Mouse (Mus musculus) 416B (cell line): ENCODE measurements around the gene Stoml1.

Source experiments
- DNase-seq: peaks from one replicate; pipeline ENCODE4 v3.0.0; 2011; ENCODE audit warnings: low read depth

Stoml1 gene

GRCm38 (mm10) chr9:58303599-58304271 is 50.8 kb downstream of the Stoml1 start:
- no peak for DNase-seq

- no peak for DNase-seq
These were observed 52.7 kb downstream of the Stoml1 start for GRCm38 (mm10) chr9:58305686-58306085.

GRCm38 (mm10) chr9:58308395-58308794 is 55.4 kb downstream of the Stoml1 start:
- no peak for DNase-seq

- no peak for DNase-seq
These were observed 57.2 kb downstream of the Stoml1 start for GRCm38 (mm10) chr9:58310043-58310660.

- no peak for DNase-seq
These were observed 58.4 kb downstream of the Stoml1 start for GRCm38 (mm10) chr9:58311191-58311910.
